Mouse (Mus musculus) kidney, postnatal 14 days (tissue): ENCODE measurements around the gene Slc25a33.

Source experiments
- DNase-seq: peaks from one replicate; pipeline ENCODE4 v3.0.0; 2022; ENCODE audit warnings: mixed read lengths

Gene Slc25a33

GRCm38 (mm10) chr4:149724916-149725470, 49.1 kb downstream of the Slc25a33 start:
- DNase-seq: no peak

- DNase-seq: peak; percentile 77
Measured at GRCm38 (mm10) chr4:149723855-149724731, 50.0 kb downstream of the Slc25a33 start.

- no peak for DNase-seq
Measured at GRCm38 (mm10) chr4:149723021-149723390, 51.1 kb downstream of the Slc25a33 start.

- DNase-seq: no peak
Measured at GRCm38 (mm10) chr4:149722104-149723020, 51.7 kb downstream of the Slc25a33 start.

GRCm38 (mm10) chr4:149721163-149721562, 52.9 kb downstream of the Slc25a33 start:
- DNase-seq: no peak

GRCm38 (mm10) chr4:149719686-149720085, 54.4 kb downstream of the Slc25a33 start:
- DNase-seq: no peak

GRCm38 (mm10) chr4:149714542-149714941, 59.5 kb downstream of the Slc25a33 start:
- no peak for DNase-seq

- DNase-seq: peak; percentile 61
Measured at GRCm38 (mm10) chr4:149711955-149712354, 62.1 kb downstream of the Slc25a33 start.

GRCm38 (mm10) chr4:149711485-149711884, 62.6 kb downstream of the Slc25a33 start:
- DNase-seq: no peak

GRCm38 (mm10) chr4:149710510-149710909, 63.6 kb downstream of the Slc25a33 start:
- DNase-seq: peak; percentile 73

GRCm38 (mm10) chr4:149705941-149706340, 68.1 kb downstream of the Slc25a33 start:
- DNase-seq: no peak

GRCm38 (mm10) chr4:149705298-149705697, 68.8 kb downstream of the Slc25a33 start:
- DNase-seq: no peak

GRCm38 (mm10) chr4:149702210-149702979, 71.7 kb downstream of the Slc25a33 start, which contains the start of gene Pik3cd:
Pik3cd (minus strand) TSS chr4:149702571.
- DNase-seq: no peak

GRCm38 (mm10) chr4:149701426-149702209, 72.5 kb downstream of the Slc25a33 start:
- DNase-seq: peak; percentile 38

- DNase-seq: no peak
Measured at GRCm38 (mm10) chr4:149699953-149700352, 74.1 kb downstream of the Slc25a33 start.

- peak; percentile 61 for DNase-seq
Measured at GRCm38 (mm10) chr4:149698197-149698821, 75.8 kb downstream of the Slc25a33 start.

- no peak for DNase-seq
Measured at GRCm38 (mm10) chr4:149697506-149698196, 76.4 kb downstream of the Slc25a33 start.

GRCm38 (mm10) chr4:149696189-149696971, 77.7 kb downstream of the Slc25a33 start:
- peak; percentile 71 for DNase-seq
